ENCODE assay signal across 25 mouse cellular contexts in genomic region chr8:109494601-109495000, GRCm38 (mm10). TPM values are rescaled to one million over a fixed set of nuclear protein-coding genes. Genes with fewer than 3 reads are reported as not detected.
A peak's percentile ranks its signal among the peaks of the same experiment; 100 is the strongest.
DNase-seq lines count a peak whose midpoint lies in the region; TF ChIP-seq lines count a peak whose summit lies in the region.
"Had no signal": no experiment of that assay in that cellular context is flagged by ENCODE, and none has a peak within 500 bp of the region (broad histone marks: within the 10 kb centered on the region; RNA-seq: fewer than 3 reads in every experiment).

No protein-coding gene starts in this region.

- TF ChIP-seq CTCF in left cerebral cortex, adult 2 months (IDR thresholded peaks at IDR 0.05) = no peak
- no peak for TF ChIP-seq CTCF in testis, adult 2 months (IDR thresholded peaks at IDR 0.05; ENCODE audit: control insufficient read depth, insufficient read depth, insufficient replicate concordance, low read depth, low read length)

- intact Hi-C loops in left cerebral cortex, adult 2 months (cut with DNase I) = loop anchor here (2.0 kb wide), 1 partner anchor 48 kb away; no protein-coding TSS in a partner anchor
- intact Hi-C loops in heart, postnatal 25 days (cut with DNase I) = no loop called here

- no peak for TF ChIP-seq POLR2A in testis, adult 2 months (IDR thresholded peaks at IDR 0.05; ENCODE audit: control insufficient read depth, low read depth, low read length)

- no peaks in the 10 kb centered on the region for H3K36me3 ChIP-seq in testis, adult 2 months (ENCODE audit: control insufficient read depth, insufficient read depth, low read length)
- H3K36me3 ChIP-seq: embryonic facial prominence, embryonic 10.5 days; embryonic facial prominence, embryonic 12.5 days; G1E had no signal

- H3K4me1 ChIP-seq in testis, adult 2 months (ENCODE audit: control insufficient read depth, insufficient read depth, low read length) = no peaks in the 10 kb centered on the region
- H3K4me1 ChIP-seq: embryonic facial prominence, embryonic 12.5 days had no signal

- H3K27ac ChIP-seq in left cerebral cortex, adult 2 months = no peak overlapping the region
- no peak overlapping the region for H3K27ac ChIP-seq in testis, adult 2 months (ENCODE audit: control insufficient read depth, insufficient read depth, low read depth, low read length)
- H3K27ac ChIP-seq: embryonic facial prominence, embryonic 10.5 days; embryonic facial prominence, embryonic 12.5 days; forebrain, embryonic 13.5 days had no signal

- no peaks in the 10 kb centered on the region for H3K27me3 ChIP-seq in testis, adult 2 months (ENCODE audit: control insufficient read depth, insufficient read depth, low read length)
- H3K27me3 ChIP-seq: CH12.LX; embryonic facial prominence, embryonic 12.5 days; forebrain, embryonic 13.5 days had no signal

- DNase-seq in left cerebral cortex, adult 18-20 months (ENCODE audit: low spot score in 2 of 2) = peak; percentile 16 to 23
- DNase-seq in left cerebral cortex, adult 2 months (ENCODE audit: extremely low spot score in 1 of 2, low spot score in 2 of 2) = no peak
- DNase-seq in right cerebral cortex, adult 18-20 months = peak; percentile 21
- DNase-seq in right cerebral cortex, postnatal 4 days = no peak
- no peak for DNase-seq in testis, postnatal 14 days (ENCODE audit: low spot score)
- no peak for DNase-seq in heart, postnatal 25 days (ENCODE audit: low spot score)
- DNase-seq: adrenal gland, adult 8-10 months; adrenal gland, postnatal 14 days; adrenal gland, postnatal 36 days; B cell, adult 2 months; cerebellum, adult 11-12 months; cerebellum, adult 2 months; cerebellum, adult 9-10 months; cerebellum, postnatal 10 days; cerebellum, postnatal 25 days had no signal

- H3K4me3 ChIP-seq in left cerebral cortex, adult 2 months = no peak overlapping the region
- H3K4me3 ChIP-seq in testis, adult 2 months (ENCODE audit: control insufficient read depth, low read depth, low read length) = peak overlapping the region; percentile 70
- H3K4me3 ChIP-seq: embryonic facial prominence, embryonic 10.5 days; embryonic facial prominence, embryonic 12.5 days; forebrain, embryonic 13.5 days had no signal

RNA-seq across cellular contexts. Expression of gene Pmfbp1, which starts 0.8 kb away (rescaled TPM):
- under 1 TPM; 0.28 TPM for total RNA-seq in left cerebral cortex, adult 18-20 months (2021)
- total RNA-seq in left cerebral cortex, adult 2 months (2021) = under 1 TPM; 0.32 to 0.42 TPM
- 108 TPM in 2 replicates for polyA plus RNA-seq in testis, adult 2 months (2012; rRNA removed)
- total RNA-seq in heart, postnatal 25 days (2021) = not detected
- total RNA-seq: adrenal gland, adult 18-20 months; adrenal gland, adult 8-10 months; adrenal gland, postnatal 14 days; adrenal gland, postnatal 36 days; CH12.LX had no signal
- polyA plus RNA-seq: activated CD4-positive, CD25-positive, alpha-beta regulatory T cell, adult 4 months; CD4-positive, CD25-positive, alpha-beta regulatory T cell, adult 4 months; embryonic facial prominence, embryonic 12.5 days; G1E; Patski had no signal

Comparison
In these comparisons a context has a peak if more than half of its experiments do, and no peak if none do; other contexts are left out.
1. DNase-seq: peak in left cerebral cortex, adult 18-20 months (2 of 2) and right cerebral cortex, adult 18-20 months (single experiment); none in left cerebral cortex, adult 2 months (0 of 2), right cerebral cortex, postnatal 4 days (single experiment), testis, postnatal 14 days (single experiment) and heart, postnatal 25 days (single experiment).